Mouse (Mus musculus) neural tube, embryonic 12.5 days (tissue): ENCODE measurements around the gene Clec1b. TPM values are rescaled to one million over a fixed set of nuclear protein-coding genes. Genes with fewer than 3 reads are reported as not detected.
A peak's percentile ranks its signal among the peaks of the same experiment; 100 is the strongest.

Source experiments
- ATAC-seq: fragments of 200-750 bp; cut with Nextera tagmentation; 2 replicates; pipeline ENCODE4 v1.8.0; 2017; ENCODE audit warnings: low read depth, mild to moderate bottlenecking, moderate TSS enrichment, moderate library complexity; ENCODE audit not compliant: low FRiP score
- H3K27ac ChIP-seq: fragments of 300-500 bp; sonication (generic); 2 replicates; pipeline ENCODE4 v1.5.1; 2016
- H3K27me3 ChIP-seq: fragments of 300-500 bp; sonication (generic); replicated peaks from 2 replicates; pipeline ENCODE4 v1.6.1; 2016; ENCODE audit warnings: mild to moderate bottlenecking
- H3K36me3 ChIP-seq: fragments of 300-500 bp; sonication (generic); 2 replicates; pipeline ENCODE4 v1.6.1; 2016; ENCODE audit warnings: mild to moderate bottlenecking
- H3K4me1 ChIP-seq: fragments of 300-500 bp; sonication (generic); 2 replicates; pipeline ENCODE4 v1.6.1; 2016
- H3K4me2 ChIP-seq: fragments of 300-500 bp; sonication (generic); replicated peaks from 2 replicates; pipeline ENCODE4 v1.6.1; 2016; ENCODE audit warnings: mild to moderate bottlenecking
- H3K4me3 ChIP-seq: fragments of 300-500 bp; sonication (generic); 2 replicates; pipeline ENCODE4 v1.5.1; 2016
- H3K9ac ChIP-seq: fragments of 300-500 bp; sonication (generic); 2 replicates; pipeline ENCODE4 v1.6.1; 2016; ENCODE audit warnings: mild to moderate bottlenecking
- H3K9me3 ChIP-seq: fragments of 300-500 bp; sonication (generic); 2 replicates; pipeline ENCODE4 v1.6.1; 2016; ENCODE audit warnings: mild to moderate bottlenecking
- WGBS: fragments of 180-500 bp; shearing (Covaris S2); methylation state at CpG from one replicate; pipeline ENCODE4 v1.1.7; 2016; 5-methylcytosine and 5-hydroxymethylcytosine counted together
- polyA plus RNA-seq: library from polyadenylated mRNA; unstranded; fragments of >200 nt; fragmentation: Nextera tagmentation; extraction: Ambion mirVana; gene quantifications from 2 replicates; pipeline ENCODE4 v1.2.1, GENCODE M21; 2016

Gene Clec1b
- 7.4 and 8.2 TPM in 2 replicates for polyA plus RNA-seq

DNA sequence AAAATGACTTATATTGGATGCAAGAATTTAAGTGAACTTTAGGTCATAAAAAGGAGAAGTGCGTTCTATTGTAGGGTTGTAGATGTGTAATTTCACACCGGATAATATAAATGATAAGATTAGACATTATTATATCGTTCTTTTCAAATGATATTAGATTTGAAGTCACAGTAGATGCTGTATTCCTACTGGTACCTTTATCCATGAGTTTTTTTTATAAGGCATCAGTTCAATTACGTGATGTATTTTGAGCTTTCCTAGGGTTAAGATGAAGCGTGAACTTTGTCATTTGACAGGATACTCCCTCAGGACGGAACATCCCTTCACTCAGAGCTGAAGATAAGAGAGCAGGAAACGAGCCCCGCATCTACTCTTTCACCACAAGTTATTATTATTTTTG, at the start of gene Clec1b:
Clec1b (plus strand) TSS at position 301 of the 400 bp plus-strand sequence.
- Histone ChIP-seq H3K4me2 (no peak within 1 kb of the TSS), H3K27me3 (no peaks in the 10 kb centered on the region), H3K9ac (no peak within 1 kb of the TSS), H3K36me3 (no peaks in the 10 kb centered on the region), H3K4me3 (no peak within 1 kb of the TSS), H3K9me3 (no peaks in the 10 kb centered on the region), H3K27ac (no peak within 1 kb of the TSS), H3K4me1 (no peaks in the 10 kb centered on the region)
- ATAC-seq: no peak
- 87% methylated on average over 8 of the region's 8 CpGs for WGBS

DNA sequence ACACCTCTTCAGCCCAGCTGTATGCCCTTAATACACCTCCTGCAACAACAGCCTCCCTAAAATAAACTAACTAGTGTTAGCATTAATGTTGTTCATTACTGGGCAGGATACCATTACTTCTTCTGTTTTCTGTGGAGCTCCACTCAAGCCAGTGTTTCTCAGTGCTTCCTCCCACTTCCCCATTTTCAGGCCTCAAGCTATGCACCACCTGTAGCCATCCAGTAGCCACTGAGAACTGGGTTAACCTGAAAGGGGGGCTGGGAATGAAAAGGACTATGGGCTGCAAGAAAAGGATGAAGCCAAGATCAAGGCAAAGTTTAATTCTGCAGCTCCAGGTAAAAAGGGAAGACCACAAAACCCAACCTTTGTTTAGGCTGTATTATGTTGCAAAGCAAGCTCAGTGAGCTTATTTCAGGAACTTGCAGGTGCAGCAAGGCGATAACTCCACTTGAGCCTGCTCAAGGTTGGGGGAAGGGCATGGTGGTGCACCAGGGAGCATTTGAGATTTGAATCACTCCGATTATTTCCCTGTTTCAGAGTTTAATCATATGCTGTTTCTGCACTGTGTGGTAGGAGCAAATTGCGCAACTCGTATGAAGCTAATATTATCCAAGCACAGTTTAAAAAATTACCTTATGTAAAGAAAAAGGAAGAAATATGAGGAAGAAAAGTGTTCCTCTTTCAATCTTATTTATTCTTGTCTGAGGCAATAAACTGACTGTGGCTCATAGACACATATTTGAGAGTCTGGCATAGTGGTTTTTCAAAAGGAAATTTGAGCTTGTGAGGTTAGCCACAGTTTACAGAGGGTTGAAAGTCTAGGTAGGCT, 47.4 kb upstream of the Clec1b start:
- no peaks in the 10 kb centered on the region for H3K9me3 ChIP-seq
- no peak overlapping the region for H3K9ac ChIP-seq
- 64% methylated on average over 4 of the region's 4 CpGs for WGBS
- H3K4me1 ChIP-seq: no peaks in the 10 kb centered on the region
- H3K36me3 ChIP-seq: no peaks in the 10 kb centered on the region
- H3K4me2 ChIP-seq: no peak overlapping the region
- no peaks in the 10 kb centered on the region for H3K27me3 ChIP-seq
- no peak overlapping the region for H3K4me3 ChIP-seq
- ATAC-seq: no peak
- H3K27ac ChIP-seq: no peak overlapping the region

DNA sequence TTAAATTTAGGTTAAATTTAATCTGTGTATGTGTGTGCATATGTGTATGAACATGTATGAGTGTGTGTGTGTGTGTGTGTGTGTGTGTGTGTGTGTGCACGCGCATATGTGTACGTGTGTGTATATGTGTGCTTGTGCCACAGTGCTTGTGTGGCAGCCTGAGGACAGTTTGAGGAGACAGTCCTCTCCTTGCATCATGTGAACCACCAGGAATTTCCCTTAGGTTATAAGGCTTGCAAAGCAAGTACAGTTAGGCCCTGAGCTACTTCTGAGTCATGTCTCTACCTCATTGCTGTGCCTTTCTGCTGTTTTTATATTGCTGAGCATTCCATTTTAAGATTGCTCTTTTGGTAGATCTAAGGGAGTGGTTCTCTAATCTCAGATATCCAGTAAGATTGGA, 46.0 kb upstream of the Clec1b start:
- no peak for ATAC-seq
- no peak overlapping the region for H3K4me3 ChIP-seq
- no peaks in the 10 kb centered on the region for H3K9me3 ChIP-seq
- H3K27me3 ChIP-seq: no peaks in the 10 kb centered on the region
- H3K36me3 ChIP-seq: no peaks in the 10 kb centered on the region
- H3K9ac ChIP-seq: no peak overlapping the region
- H3K4me1 ChIP-seq: no peaks in the 10 kb centered on the region
- H3K4me2 ChIP-seq: no peak overlapping the region
- 94% methylated on average over 3 of the region's 3 CpGs for WGBS
- no peak overlapping the region for H3K27ac ChIP-seq

DNA sequence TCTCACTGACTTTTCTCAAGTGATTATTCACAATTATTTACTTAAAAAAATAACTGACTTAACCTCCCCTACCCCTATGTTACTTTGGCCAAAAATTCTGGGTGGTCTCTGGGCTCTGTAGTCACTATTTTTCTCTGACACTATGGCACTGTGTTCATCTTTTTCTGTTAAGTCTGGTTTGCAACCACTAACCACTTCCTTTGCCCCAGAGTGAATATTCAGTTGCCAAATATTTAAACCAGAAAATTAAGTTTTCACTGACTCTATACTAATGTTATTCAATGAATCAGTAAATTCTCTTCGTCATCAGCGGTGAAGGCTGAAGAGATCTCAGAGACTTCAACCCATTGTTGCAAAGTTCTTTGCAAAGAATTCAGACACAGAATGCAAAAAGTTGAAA, 41.3 kb upstream of the Clec1b start:
- Histone ChIP-seq H3K4me3 (no peak overlapping the region), H3K4me2 (no peak overlapping the region), H3K9ac (no peak overlapping the region), H3K9me3 (no peaks in the 10 kb centered on the region), H3K4me1 (no peaks in the 10 kb centered on the region), H3K27me3 (no peaks in the 10 kb centered on the region), H3K27ac (no peak overlapping the region), H3K36me3 (no peaks in the 10 kb centered on the region)
- ATAC-seq: no peak
- WGBS: 95% methylated on average over 2 of the region's 2 CpGs

DNA sequence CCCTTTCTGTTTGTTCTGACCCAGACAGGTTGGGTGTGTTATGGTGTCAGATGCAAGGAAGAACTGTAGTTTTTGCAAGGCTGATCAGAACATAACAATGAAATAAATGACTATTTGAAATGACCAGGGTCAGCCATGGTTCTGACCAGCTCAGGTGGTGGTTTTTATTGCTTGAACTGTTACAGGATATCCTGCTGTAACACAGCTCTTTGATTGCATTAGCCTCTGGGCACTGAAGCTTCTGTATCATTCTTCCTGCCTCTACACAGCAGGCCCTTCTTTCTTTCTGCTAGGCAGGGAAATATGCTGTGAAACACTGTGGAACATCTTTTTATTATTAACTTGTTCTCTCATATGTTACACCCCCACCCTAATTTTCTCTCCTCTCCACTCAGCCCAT, 40.7 kb upstream of the Clec1b start:
- Histone ChIP-seq H3K9me3 (no peaks in the 10 kb centered on the region), H3K4me1 (no peaks in the 10 kb centered on the region), H3K36me3 (no peaks in the 10 kb centered on the region), H3K27me3 (no peaks in the 10 kb centered on the region), H3K9ac (no peak overlapping the region), H3K4me2 (no peak overlapping the region), H3K4me3 (no peak overlapping the region), H3K27ac (no peak overlapping the region)
- ATAC-seq: no peak

DNA sequence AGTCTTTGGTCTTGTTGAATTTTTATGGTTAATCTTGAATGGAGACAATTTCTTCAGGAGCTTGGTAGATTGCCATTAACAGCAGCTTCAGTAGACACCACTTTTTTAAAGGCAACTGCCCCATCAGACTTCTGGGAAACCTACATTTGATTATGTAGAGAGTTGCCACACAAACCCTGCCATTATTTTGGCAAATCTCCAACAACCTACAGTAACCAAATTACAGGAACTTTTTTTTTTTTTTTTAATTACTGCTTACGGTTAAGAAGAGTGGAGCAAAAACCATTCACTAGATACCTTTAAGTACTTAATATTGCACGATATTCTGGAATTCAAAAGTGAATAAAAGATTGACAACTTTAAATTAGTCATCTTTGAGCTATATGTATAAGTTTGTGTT, 37.6 kb upstream of the Clec1b start:
- H3K4me2 ChIP-seq: no peak overlapping the region
- H3K27me3 ChIP-seq: no peaks in the 10 kb centered on the region
- H3K4me1 ChIP-seq: no peaks in the 10 kb centered on the region
- no peak overlapping the region for H3K27ac ChIP-seq
- ATAC-seq: no peak
- H3K9ac ChIP-seq: no peak overlapping the region
- H3K9me3 ChIP-seq: no peaks in the 10 kb centered on the region
- no peak overlapping the region for H3K4me3 ChIP-seq
- 93% methylated on average over 2 of the region's 2 CpGs for WGBS
- no peaks in the 10 kb centered on the region for H3K36me3 ChIP-seq

DNA sequence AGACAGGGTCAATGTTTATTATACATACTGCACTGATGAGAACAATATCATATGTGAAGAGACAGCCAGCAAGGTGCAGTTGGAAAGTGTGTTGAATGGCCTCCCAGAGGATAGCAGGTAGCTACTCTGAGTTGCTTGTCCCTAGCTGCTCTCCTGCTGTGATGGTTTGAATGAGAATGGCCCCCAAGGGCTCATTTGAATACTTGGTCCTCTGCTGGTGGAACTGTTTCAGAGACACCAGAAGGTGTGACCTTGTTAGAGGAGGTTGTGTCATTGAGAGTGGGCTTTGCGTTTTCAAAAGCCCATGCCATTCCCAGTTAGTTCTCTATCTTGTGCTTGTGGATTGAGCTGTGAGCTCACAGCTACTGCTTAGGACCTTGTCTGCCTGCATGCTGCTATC, 33.2 kb upstream of the Clec1b start:
- 31% methylated on average over 1 of the region's 1 CpGs for WGBS
- no peak for ATAC-seq

DNA sequence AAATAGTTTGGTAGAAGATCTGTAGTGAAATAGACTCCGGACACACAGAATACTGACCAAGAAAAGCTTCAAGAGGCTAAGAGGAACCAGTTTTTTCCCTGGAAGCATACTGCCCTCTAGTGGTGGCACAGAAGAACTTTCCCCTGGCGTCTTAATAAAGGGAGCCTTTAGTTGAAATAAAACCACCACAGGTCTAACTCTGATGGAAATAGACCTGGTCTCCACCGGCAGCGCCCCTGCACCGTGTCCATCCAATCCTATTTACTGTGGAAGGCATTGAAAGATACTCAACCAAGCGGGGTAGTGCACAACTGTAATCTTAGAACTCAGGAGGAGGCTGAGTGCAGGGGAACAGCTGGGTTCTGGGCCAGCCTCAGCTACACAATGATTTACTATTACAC, 31.1 kb upstream of the Clec1b start:
- no peaks in the 10 kb centered on the region for H3K27me3 ChIP-seq
- 18% methylated on average over 6 of the region's 6 CpGs for WGBS
- no peak overlapping the region for H3K4me2 ChIP-seq
- no peaks in the 10 kb centered on the region for H3K9me3 ChIP-seq
- no peak overlapping the region for H3K27ac ChIP-seq
- 0 out of 2 replicates have a peak, but pooled peaks have one; percentile 46 for ATAC-seq
- H3K4me1 ChIP-seq: no peaks in the 10 kb centered on the region
- no peak overlapping the region for H3K4me3 ChIP-seq
- H3K36me3 ChIP-seq: no peaks in the 10 kb centered on the region
- no peak overlapping the region for H3K9ac ChIP-seq

More for the DNA sequence above, 33.2 kb upstream of the Clec1b start:
- Histone ChIP-seq H3K9me3 (no peaks in the 10 kb centered on the region), H3K4me2 (no peak overlapping the region), H3K9ac (no peak overlapping the region), H3K4me1 (no peaks in the 10 kb centered on the region), H3K36me3 (no peaks in the 10 kb centered on the region), H3K4me3 (no peak overlapping the region), H3K27ac (no peak overlapping the region), H3K27me3 (no peaks in the 10 kb centered on the region)

DNA sequence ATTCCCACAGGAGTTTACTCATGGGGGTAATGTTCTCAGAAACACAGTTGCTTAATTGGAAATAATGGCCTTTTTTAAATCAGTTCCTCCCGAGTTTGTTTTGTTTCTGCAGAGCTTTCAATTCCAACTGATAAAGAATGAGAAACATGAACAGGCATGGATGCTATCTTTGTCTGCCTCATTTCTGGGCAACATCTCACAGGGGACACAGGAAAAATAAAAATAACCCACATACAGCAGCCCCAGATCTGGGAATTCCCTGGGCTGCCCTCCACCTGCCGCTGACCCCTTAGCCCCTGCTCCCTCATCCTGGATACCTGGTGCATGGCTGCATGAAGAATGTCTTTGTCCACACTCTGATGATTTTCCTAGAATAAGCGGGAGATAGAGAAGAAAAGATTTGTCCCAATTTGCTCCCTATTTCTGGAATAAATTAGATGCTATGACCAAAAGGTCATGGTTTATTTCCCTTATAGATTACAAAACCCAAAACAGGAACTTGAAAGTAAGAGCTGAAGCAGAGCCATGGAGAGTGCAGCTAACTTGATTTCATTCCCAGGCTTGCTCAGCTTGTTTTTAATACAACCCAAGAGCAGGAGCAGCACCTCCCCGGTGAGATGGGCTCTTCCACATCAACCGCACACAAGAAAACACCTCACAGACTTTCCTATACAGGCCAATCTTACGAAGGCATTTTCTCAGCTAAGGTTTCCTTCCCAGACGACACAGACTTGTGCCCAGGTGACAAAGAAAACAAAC, 27.5 kb upstream of the Clec1b start:
- WGBS: 76% methylated on average over 7 of the region's 7 CpGs
- Histone ChIP-seq H3K36me3 (no peaks in the 10 kb centered on the region), H3K27ac (no peak overlapping the region), H3K27me3 (no peaks in the 10 kb centered on the region), H3K4me3 (no peak overlapping the region), H3K4me1 (no peaks in the 10 kb centered on the region), H3K9me3 (no peaks in the 10 kb centered on the region), H3K4me2 (no peak overlapping the region), H3K9ac (no peak overlapping the region)
- ATAC-seq: no peak

DNA sequence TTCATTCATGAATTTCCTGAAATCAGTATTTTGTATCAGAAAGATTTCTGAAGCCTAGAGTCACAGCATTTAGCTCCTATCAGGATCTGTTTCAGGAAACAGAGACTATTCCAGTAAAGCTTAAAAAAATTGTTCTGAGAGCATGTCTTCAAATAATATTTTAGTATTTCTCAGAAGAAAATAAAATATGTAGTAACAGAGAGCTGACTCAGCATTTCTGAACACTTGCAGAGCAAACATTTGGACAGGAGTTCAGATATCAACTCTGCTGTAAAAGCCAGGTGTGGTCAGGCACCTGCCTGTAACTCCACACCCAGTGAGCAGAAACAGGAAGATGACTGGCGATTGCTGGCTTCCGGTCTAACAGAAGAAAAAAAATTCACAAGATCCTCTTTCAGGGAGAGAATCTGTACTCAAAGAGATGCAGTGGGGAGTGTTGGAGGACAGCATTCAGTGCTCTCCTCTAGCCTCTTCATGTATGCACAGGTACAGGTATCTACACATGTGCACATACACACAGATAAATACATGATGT, 22.1 kb upstream of the Clec1b start:
- no peaks in the 10 kb centered on the region for H3K36me3 ChIP-seq
- H3K4me3 ChIP-seq: no peak overlapping the region
- H3K27ac ChIP-seq: no peak overlapping the region
- no peaks in the 10 kb centered on the region for H3K9me3 ChIP-seq
- no peak for ATAC-seq
- no peak overlapping the region for H3K4me2 ChIP-seq
- WGBS: 88% methylated on average over 2 of the region's 2 CpGs
- H3K27me3 ChIP-seq: no peaks in the 10 kb centered on the region
- no peak overlapping the region for H3K9ac ChIP-seq
- H3K4me1 ChIP-seq: no peaks in the 10 kb centered on the region

DNA sequence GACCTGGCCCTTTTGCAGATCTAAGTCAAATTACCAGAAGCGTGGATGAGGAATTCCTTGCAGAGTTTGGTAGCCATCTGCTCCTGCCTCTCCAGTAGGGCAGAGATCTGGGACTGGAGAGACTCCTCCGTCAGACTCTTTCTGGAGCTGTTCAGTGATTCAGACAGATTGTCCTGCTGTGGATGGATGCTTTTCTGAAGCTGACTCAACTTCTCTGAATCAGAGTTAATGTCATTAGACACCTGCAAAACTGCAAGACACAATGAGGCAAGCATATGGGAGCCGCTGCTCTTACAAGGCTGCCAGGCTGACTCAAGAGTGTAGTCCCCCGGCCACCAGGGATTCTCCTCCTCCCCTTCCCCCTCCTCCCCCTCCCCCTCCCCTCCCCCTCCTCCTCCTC, 16.6 kb upstream of the Clec1b start:
- Histone ChIP-seq H3K9me3 (no peaks in the 10 kb centered on the region), H3K27me3 (no peaks in the 10 kb centered on the region), H3K4me1 (peaks cover 4% of the 10 kb centered on the region; the same call in 1 of the 2 replicates), H3K36me3 (no peaks in the 10 kb centered on the region), H3K4me3 (no peak overlapping the region), H3K9ac (no peak overlapping the region), H3K4me2 (no peak overlapping the region), H3K27ac (no peak overlapping the region)
- ATAC-seq: no peak
- 66% methylated on average over 4 of the region's 4 CpGs for WGBS

DNA sequence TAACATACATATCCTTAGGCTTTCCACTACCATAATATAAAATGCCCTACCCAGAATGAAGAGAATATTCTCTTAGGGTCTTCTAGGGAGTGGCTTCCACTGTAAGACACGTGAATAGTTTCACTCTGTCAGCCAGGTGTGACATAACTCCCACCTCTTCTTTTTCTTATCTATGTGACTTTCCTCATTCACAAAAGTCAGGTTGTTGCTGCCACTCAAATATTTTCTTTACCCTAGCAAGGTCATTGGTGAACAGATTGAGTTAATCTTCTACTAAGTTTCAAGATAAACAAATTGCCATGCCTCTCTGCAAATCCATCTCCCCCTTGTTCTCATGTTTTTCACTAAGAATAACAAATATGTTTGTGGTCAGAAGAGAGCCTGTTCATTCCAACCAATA, 15.4 kb upstream of the Clec1b start:
- Histone ChIP-seq H3K9ac (no peak overlapping the region), H3K27me3 (no peaks in the 10 kb centered on the region), H3K9me3 (no peaks in the 10 kb centered on the region), H3K27ac (no peak overlapping the region), H3K4me3 (no peak overlapping the region), H3K36me3 (no peaks in the 10 kb centered on the region), H3K4me2 (no peak overlapping the region), H3K4me1 (peaks cover 8% of the 10 kb centered on the region; the same call in 1 of the 2 replicates)
- 79% methylated on average over 1 of the region's 1 CpGs for WGBS
- ATAC-seq: no peak
